Mouse (Mus musculus): ENCODE results near the gene Olfr1205.

The Olfr1205 gene

DNA sequence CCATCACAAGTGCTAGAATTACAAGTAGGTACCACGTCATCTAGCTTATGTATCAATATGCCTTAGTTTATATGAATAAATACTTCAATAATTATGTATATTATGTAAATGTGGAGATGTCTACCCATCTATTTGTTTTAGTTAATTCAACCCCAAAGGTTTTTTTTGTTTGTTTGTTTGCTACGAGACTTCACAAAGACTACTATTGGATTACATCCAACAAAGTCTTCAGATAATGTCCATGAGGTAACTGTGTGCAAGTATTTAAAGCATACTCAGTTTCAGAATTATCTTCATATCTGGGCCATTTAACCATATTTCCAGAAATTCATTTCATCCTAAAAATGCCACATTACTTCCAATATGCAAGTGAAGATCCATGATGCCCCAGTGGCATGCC lies at the start of gene Olfr1205:
Gene Olfr1205, plus strand, starts transcription at position 301 of the 400 bp plus-strand sequence.
- no peak for DNase-seq

- DNase-seq, result no peak
Measured at GRCm38 (mm10) chr2:88792736-88793135, 36.8 kb upstream of the Olfr1205 start, which contains the start of gene Olfr1201. Olfr1201 (plus strand) TSS chr2:88793036.

GRCm38 (mm10) chr2:88814196-88814595 lies 15.3 kb upstream of the Olfr1205 start, which contains the start of gene Olfr1202:
Olfr1202 (plus strand) TSS chr2:88814496.
- no peak for DNase-seq

GRCm38 (mm10) chr2:88838477-88838876 lies 8.9 kb downstream of the Olfr1205 start:
- no peak for DNase-seq

DNA sequence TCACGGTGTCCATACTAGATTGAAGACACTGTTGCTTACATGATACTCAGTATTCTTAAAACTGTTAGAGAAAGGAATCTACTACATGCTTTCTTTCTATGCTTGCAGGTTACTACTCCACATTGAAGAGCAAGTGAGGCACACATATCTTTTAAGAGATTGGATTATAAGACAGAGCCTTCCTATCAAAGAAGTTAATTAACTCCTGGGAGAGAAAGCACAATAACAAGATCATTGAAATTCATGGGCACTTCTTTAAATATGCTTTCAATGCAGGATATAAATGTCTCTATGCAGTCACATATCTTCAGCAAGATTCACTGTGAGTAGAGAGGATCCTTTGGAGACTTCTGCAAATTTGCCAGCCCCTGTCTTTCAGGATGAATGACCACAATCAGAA lies 19.5 kb downstream of the Olfr1205 start, which contains the start of gene Olfr1204:
Gene Olfr1204, plus strand, starts transcription at position 301 of the 400 bp plus-strand sequence.
- no peak for DNase-seq

- no peak for DNase-seq
Measured at GRCm38 (mm10) chr2:88862931-88863330, 33.4 kb downstream of the Olfr1205 start, which contains the start of gene Olfr1206. Olfr1206 (plus strand) TSS chr2:88863231.
